Mouse (Mus musculus) kidney, adult 11 months (tissue): ENCODE measurements around the gene Ctsa.
"Not testable (repeated sequence)": the region's sequence is repeated elsewhere in the genome, so short reads cannot be mapped to it uniquely, and the experiment has no call there.

ENCODE experiments used
- DNase-seq: peaks from one replicate; pipeline ENCODE4 v3.0.0; 2022

The Ctsa gene

GRCm38 (mm10) chr2:164856309-164857100 lies 23.8 kb downstream of the Ctsa start:
- DNase-seq: no peak

DNA sequence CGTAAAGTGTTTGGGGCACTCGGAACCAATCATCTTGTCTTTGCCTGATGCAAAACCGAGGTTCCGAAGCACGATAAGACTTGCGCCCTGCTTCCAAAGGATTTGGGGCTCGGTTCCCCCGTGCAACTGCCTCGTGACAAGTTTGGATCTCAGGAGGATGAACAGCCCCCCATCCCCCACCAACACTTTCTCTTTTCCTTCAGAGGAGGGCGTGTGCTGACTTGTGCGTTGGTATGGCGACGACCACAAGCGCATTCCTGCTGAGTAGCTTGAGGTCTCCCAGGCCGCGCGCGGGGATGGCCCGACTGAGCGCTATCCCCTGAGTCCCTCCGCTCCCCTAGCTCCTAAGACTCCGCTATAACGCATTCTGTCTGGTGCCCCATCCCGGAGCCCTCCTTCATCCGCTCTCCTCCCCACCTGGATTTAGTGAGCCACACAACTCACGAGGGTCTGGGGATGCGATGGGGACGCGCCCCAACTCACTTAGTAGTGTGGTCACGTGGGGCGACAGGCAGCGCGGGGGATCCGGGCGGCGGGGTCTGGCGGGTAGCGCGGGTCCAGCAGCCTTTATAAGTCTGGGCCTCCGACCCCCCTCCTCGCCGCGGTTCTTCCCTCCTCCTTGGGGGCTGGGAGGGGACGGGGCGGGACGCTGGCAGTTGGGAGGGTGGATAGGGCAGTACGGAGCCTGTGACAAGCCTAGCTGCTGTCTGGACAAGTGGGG lies 24.6 kb downstream of the Ctsa start, which contains the start of gene Pltp:
Pltp (minus strand) TSS at position 611 of the 721 bp plus-strand sequence.
- no peak for DNase-seq

DNA sequence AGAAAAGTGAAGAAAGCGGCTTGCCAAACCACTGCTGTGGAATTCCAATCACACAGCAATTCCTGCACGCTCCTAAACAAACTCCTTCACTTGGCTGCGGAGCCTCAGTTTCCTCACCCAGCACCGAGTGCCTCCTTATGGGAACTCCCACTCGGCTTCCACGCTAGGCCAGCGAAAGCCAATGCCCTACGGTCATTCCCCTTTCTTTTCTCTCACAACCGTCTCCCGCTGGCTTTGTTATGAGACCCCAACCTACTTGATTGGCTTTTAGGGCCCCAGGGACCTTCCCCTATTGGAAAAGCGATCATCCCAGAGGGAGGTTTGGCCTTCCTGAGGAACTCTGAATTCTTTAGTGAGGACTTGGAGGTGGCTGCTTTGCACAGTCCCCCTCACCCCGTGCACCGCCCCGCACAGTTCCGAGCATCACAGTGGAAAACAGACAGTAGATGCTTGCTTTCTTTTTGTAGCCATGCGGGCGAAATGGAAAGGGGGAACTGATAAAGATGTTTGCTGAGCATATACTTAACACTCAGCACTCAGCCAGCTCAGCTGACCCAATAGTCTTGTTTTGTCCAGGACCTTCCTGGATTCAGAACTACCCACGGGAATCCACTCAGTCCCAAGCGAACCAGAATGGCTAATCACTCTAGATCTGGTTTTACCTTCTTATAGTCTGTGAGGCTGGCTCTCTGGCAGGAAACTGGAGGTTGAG lies 25.3 kb downstream of the Ctsa start:
- DNase-seq: no peak

DNA sequence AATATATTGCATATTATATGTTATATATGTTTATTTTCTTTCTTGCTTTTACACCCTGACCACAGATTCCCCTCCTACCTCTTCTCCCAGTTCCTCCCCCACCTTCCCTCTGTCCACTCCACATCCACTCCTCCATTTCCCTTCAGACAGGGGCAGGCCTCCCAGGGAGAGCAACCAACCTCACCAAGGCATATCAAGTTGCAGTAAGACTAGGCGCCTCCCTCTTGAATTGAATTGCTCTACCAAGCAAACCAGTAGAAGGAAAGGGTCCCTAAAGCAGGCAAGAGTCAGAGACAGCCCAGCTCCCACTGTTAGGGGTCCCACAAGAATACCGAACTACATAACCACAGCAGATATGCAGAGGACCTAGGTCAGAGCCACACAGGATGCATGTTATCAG lies 26.5 kb downstream of the Ctsa start:
- no peak for DNase-seq

DNA sequence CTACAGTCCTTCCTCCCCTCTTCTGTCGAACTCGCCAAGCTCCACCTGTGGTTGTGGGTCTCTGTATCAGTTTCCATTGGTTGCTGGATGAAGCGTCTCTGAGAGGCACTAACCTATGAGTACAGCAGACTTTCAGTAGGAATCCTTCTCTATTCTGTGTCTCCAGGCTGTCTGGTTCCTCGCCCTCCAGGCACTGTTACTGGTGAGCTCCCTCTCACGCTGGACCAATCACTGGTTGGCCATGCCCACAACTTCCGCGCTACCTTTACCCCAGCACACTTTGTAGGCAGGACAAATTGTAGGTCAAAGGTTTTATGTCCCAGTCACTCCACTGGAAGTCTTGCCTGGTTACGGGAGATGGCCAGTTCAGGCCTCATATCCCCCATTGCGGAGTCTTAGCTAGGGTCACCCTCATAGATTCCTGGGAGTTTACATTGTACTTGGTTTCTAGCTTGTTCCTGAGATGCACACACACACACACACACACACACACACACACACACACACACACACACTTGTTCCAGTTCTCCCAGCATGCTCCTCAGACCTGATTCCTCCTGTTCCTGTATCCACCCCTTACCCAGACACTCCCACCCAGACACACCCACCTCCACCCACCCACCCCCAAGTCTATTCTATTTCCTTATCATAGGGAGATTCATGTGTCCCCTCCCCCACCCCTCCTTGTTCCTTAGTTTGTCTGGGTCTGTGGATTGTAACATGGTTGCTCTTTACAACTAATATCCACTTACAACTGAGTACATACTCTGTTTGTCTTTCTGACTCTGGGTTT lies 27.2 kb downstream of the Ctsa start:
- DNase-seq: no peak

DNA sequence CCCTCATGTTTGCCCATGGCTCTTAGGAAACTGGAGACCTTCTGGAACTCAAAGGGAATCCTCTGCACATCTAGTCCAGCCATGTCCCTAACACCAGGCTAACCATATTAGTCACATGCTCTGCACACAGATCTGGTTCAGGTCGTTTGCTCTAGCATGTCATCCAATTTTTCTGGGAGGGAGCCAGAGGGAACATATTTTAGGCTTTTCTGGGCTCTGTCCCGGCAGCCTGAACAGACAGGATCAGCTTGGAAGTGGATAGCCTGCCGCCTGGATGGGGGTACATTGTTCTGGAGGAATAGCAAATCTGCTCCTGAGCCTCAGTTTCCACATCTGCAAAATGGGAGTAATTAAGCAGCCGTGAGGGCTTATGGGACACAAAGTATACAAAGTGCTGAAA lies 28.4 kb downstream of the Ctsa start:
- DNase-seq: no peak

DNA sequence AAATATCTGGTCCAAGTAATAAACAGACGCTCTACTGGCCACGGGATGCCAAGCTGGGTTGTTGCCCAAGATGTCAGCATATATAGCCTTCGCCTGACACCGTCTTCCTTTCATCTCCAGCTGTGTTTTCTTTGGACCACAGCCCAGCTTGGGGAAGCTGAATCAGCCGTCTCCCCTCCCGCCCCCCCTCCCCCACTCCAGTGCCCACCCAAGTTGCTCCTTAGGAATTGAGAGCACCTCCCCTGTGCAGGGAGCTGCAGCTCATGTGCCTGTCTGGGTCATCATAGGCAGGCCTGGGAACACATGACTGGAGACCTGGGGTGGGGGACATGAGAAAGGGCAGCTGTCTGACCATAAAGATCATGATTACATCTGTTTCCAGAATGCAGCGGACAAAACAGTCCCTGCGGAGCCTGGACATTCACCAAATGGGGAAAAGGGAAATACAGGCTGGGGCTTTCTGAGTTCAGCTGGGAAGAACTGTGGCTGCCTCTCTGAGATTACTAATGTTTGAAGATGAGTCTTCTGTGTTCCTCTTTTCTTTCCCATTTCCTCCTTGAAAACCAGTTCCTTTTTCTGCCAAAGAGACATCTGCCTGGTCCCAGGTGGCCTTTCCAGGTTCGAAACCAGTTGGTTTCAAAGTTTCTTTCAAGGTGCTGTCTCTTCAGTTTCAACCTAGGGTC lies 29.6 kb downstream of the Ctsa start:
- no peak for DNase-seq

DNA sequence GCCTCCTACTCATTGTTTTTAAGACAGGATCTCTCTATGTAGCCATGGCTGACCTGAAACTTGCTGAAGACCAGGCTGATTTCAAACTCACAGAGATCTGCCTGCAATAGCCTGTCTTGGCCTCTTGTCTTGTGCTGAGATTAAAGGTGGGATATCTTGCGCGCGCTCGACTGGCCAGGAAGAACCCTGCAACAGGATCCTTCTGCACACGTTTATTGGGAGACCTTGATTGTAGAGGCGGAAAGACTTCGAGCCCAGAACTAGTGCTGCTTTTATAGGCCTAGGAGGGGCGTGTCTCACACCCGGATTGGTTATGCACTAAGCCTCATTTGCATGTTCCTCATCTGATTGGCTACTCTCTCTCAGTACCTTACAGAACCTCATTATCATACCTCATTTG lies 30.7 kb downstream of the Ctsa start:
- not testable (repeated sequence) for DNase-seq

DNA sequence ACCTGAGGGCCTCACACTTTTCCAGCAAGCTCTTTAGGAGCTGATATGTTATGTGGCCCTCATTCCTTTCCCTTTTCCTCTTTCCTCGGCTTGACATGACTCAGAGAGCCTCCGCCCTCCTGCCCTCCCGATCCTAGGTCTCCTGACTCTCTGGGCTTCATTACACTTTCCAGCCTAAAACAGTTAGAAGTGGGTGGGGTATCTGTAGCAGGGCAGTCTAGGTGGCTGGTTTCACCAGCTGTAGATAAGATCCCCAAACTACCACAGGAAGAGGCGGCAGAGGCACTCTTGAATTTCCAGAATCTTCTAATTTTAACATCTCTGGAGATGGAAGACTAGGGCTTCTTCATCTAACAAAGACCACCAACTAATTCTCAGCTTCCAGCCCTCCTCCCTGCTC lies 31.9 kb downstream of the Ctsa start:
- no peak for DNase-seq

DNA sequence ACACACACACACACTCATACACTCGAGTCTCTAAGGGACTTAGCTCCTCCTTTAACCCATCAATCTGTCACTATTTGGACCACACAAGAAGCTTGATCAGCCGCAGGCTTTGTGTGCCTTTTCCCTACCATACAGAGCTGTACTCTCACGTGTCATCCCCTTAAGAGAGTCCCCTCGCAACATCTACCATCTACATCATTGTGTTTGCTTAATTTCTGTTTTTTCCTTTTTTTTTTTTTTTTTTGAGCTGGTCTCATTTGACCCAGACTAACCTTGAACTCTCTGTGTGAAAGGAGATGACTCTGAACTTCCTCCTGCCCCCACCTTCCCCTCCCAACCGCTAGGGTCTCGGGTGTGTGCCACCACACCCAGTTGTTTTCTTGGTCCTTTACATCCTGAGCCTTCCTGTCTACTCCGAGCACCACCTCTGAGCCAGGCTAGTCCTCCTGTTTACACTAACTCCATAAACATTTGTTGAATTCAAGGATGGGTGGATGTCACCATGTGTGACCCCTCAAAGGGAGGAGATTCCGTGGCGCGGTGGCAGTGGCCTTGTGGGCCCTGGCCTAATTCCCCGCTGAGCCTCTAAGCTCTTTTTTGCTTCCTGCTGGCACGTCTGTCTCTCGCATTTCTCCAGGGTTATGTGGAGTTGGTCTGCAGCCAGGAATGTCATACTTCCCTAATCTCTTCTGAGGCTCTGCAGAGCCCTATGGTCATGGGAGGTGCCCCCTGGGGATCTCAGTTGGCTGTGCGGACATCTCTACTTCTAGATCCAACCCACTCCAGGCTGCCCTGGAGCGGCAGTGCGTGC lies 34.3 kb downstream of the Ctsa start:
- DNase-seq: peak; percentile 59

DNA sequence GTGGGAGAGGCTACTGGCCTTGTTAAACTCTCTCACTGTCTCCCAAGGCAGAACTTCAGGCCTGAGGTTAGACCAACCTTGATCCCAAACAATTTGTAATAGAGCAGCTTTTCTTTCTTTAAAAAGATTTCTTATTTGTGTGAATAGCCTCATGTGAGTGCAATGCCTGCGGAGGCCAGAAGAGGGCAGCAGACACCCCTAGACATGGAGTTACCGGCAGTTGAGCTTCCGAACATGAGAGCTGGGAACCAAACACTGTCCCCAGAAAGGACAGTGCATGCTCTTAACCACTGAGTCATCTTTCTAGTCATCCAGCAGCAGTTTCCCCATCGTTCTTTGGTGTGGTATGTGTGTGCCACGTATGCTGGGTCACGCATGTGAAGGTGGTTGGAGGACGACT lies 34.9 kb downstream of the Ctsa start:
- DNase-seq: no peak

DNA sequence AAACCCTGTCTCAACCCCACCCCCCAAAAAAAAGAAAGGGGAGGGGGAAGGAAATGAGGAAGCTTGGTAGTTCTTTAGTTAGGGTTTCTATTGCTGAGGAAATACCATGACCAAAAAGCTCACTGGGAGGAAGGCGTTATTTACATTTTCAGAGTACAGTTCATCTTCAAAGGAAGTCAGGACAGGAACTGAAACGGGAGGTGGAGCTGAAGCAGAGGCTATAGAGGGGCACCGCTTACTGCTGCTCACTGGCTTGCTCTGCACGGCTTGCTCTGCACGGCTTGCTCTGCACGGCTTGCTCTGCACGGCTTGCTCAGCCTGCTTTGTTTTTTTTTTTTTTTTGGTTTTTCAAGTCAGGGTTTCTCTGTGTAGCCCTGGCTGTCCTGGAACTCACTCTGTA lies 35.8 kb downstream of the Ctsa start:
- no peak for DNase-seq

- no peak for DNase-seq
Measured at GRCm38 (mm10) chr2:164871602-164872303, 39.1 kb downstream of the Ctsa start.

DNA sequence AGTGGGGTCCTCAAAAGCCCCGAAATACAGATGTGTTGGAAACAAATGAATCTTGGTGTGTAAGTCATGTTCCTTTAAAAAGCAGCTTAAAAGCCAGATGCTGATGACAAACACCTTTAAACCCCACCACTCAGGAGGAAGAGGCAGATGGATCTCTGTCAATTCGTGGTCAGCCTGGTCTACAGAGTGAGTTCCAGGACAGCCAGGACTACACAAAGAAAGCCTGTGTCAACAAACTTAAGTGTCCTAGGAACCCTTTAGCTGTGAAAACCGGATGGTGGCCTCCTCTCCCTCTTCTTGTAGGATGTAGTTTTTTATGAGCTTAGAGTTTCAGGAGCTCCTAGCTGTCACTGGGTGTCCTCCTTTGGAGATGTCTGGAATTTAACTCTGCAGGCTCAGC lies 40.9 kb downstream of the Ctsa start:
- DNase-seq: no peak

- peak; percentile 72 for DNase-seq
Measured at GRCm38 (mm10) chr2:164874239-164874769, 41.6 kb downstream of the Ctsa start.

- not testable (repeated sequence) for DNase-seq
Measured at GRCm38 (mm10) chr2:164875648-164876047, 43.0 kb downstream of the Ctsa start.

- DNase-seq: not testable (repeated sequence)
Measured at GRCm38 (mm10) chr2:164877376-164878215, 44.9 kb downstream of the Ctsa start.

DNA sequence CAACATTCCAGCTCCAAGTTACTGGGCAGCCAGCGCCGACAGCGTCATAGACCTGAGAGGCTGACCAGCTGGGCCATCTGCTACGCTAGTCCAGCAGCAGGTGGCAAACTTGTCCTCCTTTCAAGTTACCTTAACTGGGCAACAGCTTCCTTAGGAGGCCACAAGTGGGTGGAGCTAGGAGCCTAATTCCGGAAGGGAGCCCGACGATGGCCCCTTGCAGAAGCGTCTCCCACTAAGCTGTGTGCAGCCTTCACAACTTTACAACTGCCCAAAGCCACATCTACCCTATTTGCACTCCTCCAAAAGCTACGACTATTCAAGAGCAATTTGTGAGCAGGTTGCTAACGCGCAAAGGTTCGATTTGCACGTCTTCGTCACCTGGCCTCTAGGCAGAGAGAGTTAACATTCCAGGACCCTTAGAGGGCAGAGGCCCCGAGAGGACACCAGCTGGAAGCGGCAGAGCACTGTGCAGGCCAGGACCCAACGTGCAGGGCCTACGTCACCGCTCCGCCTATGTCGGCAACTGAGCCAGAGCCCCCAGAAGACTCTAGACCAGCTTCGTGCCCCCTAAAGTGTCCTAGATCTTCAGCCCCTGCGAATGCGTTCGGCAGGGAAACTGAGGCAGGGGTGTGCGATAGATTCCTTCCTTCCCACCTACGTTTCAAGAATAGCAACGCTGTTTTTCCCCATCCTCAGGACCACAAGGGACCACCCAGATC lies 46.0 kb downstream of the Ctsa start:
- DNase-seq: peak; percentile 90

DNA sequence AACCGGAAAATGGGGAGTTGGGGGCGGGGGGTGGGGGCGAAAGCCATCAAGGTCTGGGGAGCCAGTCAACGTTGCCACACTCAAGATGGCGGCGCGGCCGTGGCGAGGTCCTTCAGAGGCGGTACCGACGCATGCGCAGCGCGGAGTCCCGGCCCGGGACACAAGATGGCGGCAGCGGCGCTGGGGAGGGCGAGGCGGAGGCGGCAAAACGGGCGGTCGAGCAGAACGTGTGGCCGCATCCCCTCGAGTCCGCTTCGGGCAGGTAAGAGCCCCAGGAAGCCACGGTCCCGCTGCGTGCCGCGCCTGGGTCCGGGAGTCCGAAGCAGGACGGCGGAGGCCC lies 46.5 kb downstream of the Ctsa start, which contains the start of gene Pcif1:
Pcif1 (plus strand) TSS at position 77 of the 340 bp plus-strand sequence.
- DNase-seq: peak; percentile 89
